ENCODE assay signal across 8 mouse cellular contexts in genomic region chr17:31790280-31791063, GRCm38 (mm10).
DNase-seq lines count a peak whose midpoint lies in the region; ATAC-seq and TF ChIP-seq lines count a peak whose summit lies in the region.

No protein-coding gene starts in this region.

- peak; percentile 59; the same call in 1 of the 2 replicates for ATAC-seq in hindbrain, embryonic 14.5 days (ENCODE audit: low FRiP score)

- H3K4me1 ChIP-seq in hindbrain, embryonic 14.5 days (replicated peaks; ENCODE audit: control insufficient read depth, insufficient read depth, low read length), result peaks cover 32% of the 10 kb centered on the region

- peak overlapping the region; percentile 70 for H3K27ac ChIP-seq in hindbrain, embryonic 14.5 days
- H3K27ac ChIP-seq in left cerebral cortex, adult 2 months, result no peak overlapping the region; the same call in 1 of the 2 replicates

- no peaks in the 10 kb centered on the region for H3K27me3 ChIP-seq in hindbrain, embryonic 14.5 days (ENCODE audit: control insufficient read depth, insufficient read depth, low read length)

- peak overlapping the region; percentile 8 for H3K4me2 ChIP-seq in hindbrain, embryonic 14.5 days (replicated peaks)

- WGBS in hindbrain, embryonic 14.5 days, result 3% methylated on average over 22 of the region's 22 CpGs

- no peaks in the 10 kb centered on the region for H3K9me3 ChIP-seq in hindbrain, embryonic 14.5 days (ENCODE audit: control insufficient read depth, low read length)

- peak overlapping the region; percentile 39; the same call in 1 of the 2 replicates for H3K9ac ChIP-seq in hindbrain, embryonic 14.5 days

- DNase-seq in CD8-positive naive resting alpha-beta T cell, adult 2 months (ENCODE audit: low read depth in 2 of 2, low spot score in 2 of 2), result peak; percentile 48 to 49
- DNase-seq in adrenal gland, postnatal 14 days, result peak; percentile 85
- peak; percentile 63 to 64 for DNase-seq in gastrocnemius, adult 8-10 months (ENCODE audit: low spot score in 2 of 2)
- peak; percentile 40 for DNase-seq in hindbrain, embryonic 14.5 days (ENCODE audit: low spot score)
- peak; percentile 34 to 47 for DNase-seq in left cerebral cortex, adult 2 months (ENCODE audit: extremely low spot score in 1 of 2, low spot score in 2 of 2)
- peak; percentile 76 for DNase-seq in mesoderm, embryonic 11.5 days (ENCODE audit: low read depth, low spot score)
- DNase-seq in skeletal muscle tissue, adult 2 months (ENCODE audit: low read depth, low spot score), result peak; percentile 90
- no peak for DNase-seq in urinary bladder, postnatal 10 days (ENCODE audit: low spot score)

- H3K4me3 ChIP-seq in hindbrain, embryonic 14.5 days (replicated peaks; ENCODE audit: low read length), result no peak overlapping the region
- H3K4me3 ChIP-seq in left cerebral cortex, adult 2 months, result no peak overlapping the region

- intact Hi-C loops in left cerebral cortex, adult 2 months (cut with DNase I), result no loop called here

- H3K36me3 ChIP-seq in hindbrain, embryonic 14.5 days (replicated peaks; ENCODE audit: control insufficient read depth, insufficient read depth), result no peaks in the 10 kb centered on the region

- no peak; the same call in 1 of the 2 replicates for TF ChIP-seq CTCF in left cerebral cortex, adult 2 months (IDR thresholded peaks at IDR 0.05)
